Mouse (Mus musculus) CH12F3 (cell line): Measurements from ENCODE around the gene Tenm4.

Experiments
- in situ Hi-C: fragments of 300-500 bp; cut with MboI; formaldehyde crosslinking; loops from 2 replicates; pipeline ENCODE4 v1.14.3; 2020; ENCODE audit warnings: low sequenced_read_pairs

The Tenm4 gene

GRCm38 (mm10) chr7:96331186-96331585, 160.1 kb downstream of the Tenm4 start:
- in situ Hi-C loops, result no loop called here

- in situ Hi-C loops, result no loop called here
Observed at GRCm38 (mm10) chr7:96334361-96334760, 163.3 kb downstream of the Tenm4 start.

- in situ Hi-C loops, result no loop called here
Observed at GRCm38 (mm10) chr7:96336376-96336775, 165.3 kb downstream of the Tenm4 start.

GRCm38 (mm10) chr7:96340826-96341225, 169.8 kb downstream of the Tenm4 start:
- in situ Hi-C loops, result no loop called here

- in situ Hi-C loops, result no loop called here
Observed at GRCm38 (mm10) chr7:96341479-96341878, 170.4 kb downstream of the Tenm4 start.

- in situ Hi-C loops, result no loop called here
Observed at GRCm38 (mm10) chr7:96342996-96343395, 171.9 kb downstream of the Tenm4 start.

- in situ Hi-C loops, result no loop called here
Observed at GRCm38 (mm10) chr7:96343667-96344066, 172.6 kb downstream of the Tenm4 start.

- in situ Hi-C loops, result no loop called here
Observed at GRCm38 (mm10) chr7:96352671-96353070, 181.6 kb downstream of the Tenm4 start.

GRCm38 (mm10) chr7:96356285-96356811, 185.3 kb downstream of the Tenm4 start:
- in situ Hi-C loops, result no loop called here

- in situ Hi-C loops, result no loop called here
Observed at GRCm38 (mm10) chr7:96357550-96357949, 186.5 kb downstream of the Tenm4 start.

GRCm38 (mm10) chr7:96363311-96363710, 192.3 kb downstream of the Tenm4 start:
- in situ Hi-C loops, result no loop called here

- in situ Hi-C loops, result no loop called here
Observed at GRCm38 (mm10) chr7:96369947-96370346, 198.9 kb downstream of the Tenm4 start.

- in situ Hi-C loops, result no loop called here
Observed at GRCm38 (mm10) chr7:96374004-96374663, 203.1 kb downstream of the Tenm4 start.

- in situ Hi-C loops, result no loop called here
Observed at GRCm38 (mm10) chr7:96375507-96375906, 204.5 kb downstream of the Tenm4 start.

- in situ Hi-C loops, result no loop called here
Observed at GRCm38 (mm10) chr7:96383686-96384528, 212.9 kb downstream of the Tenm4 start.

GRCm38 (mm10) chr7:96384726-96385500, 213.9 kb downstream of the Tenm4 start:
- in situ Hi-C loops, result no loop called here

- in situ Hi-C loops, result no loop called here
Observed at GRCm38 (mm10) chr7:96385850-96386249, 214.8 kb downstream of the Tenm4 start.

- in situ Hi-C loops, result no loop called here
Observed at GRCm38 (mm10) chr7:96390034-96390670, 219.1 kb downstream of the Tenm4 start.

GRCm38 (mm10) chr7:96390894-96391293, 219.8 kb downstream of the Tenm4 start:
- in situ Hi-C loops, result no loop called here

GRCm38 (mm10) chr7:96391797-96392472, 220.9 kb downstream of the Tenm4 start:
- in situ Hi-C loops, result no loop called here
